Mouse (Mus musculus) forebrain, postnatal 0 days (tissue): Measurements from ENCODE around the gene Fzd10. TPM values are rescaled to one million over a fixed set of nuclear protein-coding genes. Genes with fewer than 3 reads are reported as not detected.

Experiments
- ATAC-seq: fragments of 200-750 bp; cut with Nextera tagmentation; 2 replicates; pipeline ENCODE4 v1.8.0; 2017; ENCODE audit warnings: mild to moderate bottlenecking, moderate library complexity
- DNase-seq: peaks from one replicate; pipeline ENCODE4 v3.0.0-alpha.2; 2015
- H3K27ac ChIP-seq: fragments of 300-500 bp; sonication (generic); 2 replicates; pipeline ENCODE4 v1.5.1; 2014; ENCODE audit warnings: low read depth, mild to moderate bottlenecking, antibody characterized with exemption, low read length, moderate library complexity, mixed read lengths
- H3K27me3 ChIP-seq: fragments of 300-500 bp; sonication (generic); 2 replicates; pipeline ENCODE4 v1.6.1; 2014; ENCODE audit warnings: mild to moderate bottlenecking, low read length, mixed read lengths; ENCODE audit not compliant: insufficient read depth
- H3K36me3 ChIP-seq: fragments of 300-500 bp; sonication (generic); 2 replicates; pipeline ENCODE4 v1.6.1; 2014; ENCODE audit warnings: mild to moderate bottlenecking, moderate library complexity; ENCODE audit not compliant: insufficient read depth
- H3K4me1 ChIP-seq: fragments of 300-500 bp; sonication (generic); 2 replicates; pipeline ENCODE4 v1.6.1; 2014; ENCODE audit warnings: antibody characterized with exemption; ENCODE audit not compliant: insufficient read depth
- H3K4me2 ChIP-seq: fragments of 300-500 bp; sonication (generic); 2 replicates; pipeline ENCODE4 v1.6.1; 2014; ENCODE audit warnings: low read depth, mild to moderate bottlenecking, moderate library complexity
- H3K4me3 ChIP-seq: fragments of 300-500 bp; sonication (generic); 2 replicates; pipeline ENCODE4 v1.5.1; 2014; ENCODE audit warnings: low read depth, low read length, mixed read lengths
- H3K9ac ChIP-seq: fragments of 300-500 bp; sonication (generic); 2 replicates; pipeline ENCODE4 v1.6.1; 2014; ENCODE audit warnings: mild to moderate bottlenecking
- H3K9me3 ChIP-seq: fragments of 300-500 bp; sonication (generic); 2 replicates; pipeline ENCODE4 v1.6.1; 2016; ENCODE audit warnings: low read length
- CTCF ChIP-seq: sonication (generic); IDR thresholded peaks from 2 replicates; pipeline ENCODE4 v1.5.1; 2016; ENCODE audit warnings: antibody characterized with exemption, control low read depth, low read depth
- WGBS: fragments of 180-500 bp; shearing (Covaris S2); extraction: QIAGEN DNeasy Blood & Tissue Kit; methylation state at CpG from one replicate; pipeline ENCODE4 v1.1.7; 2014; 5-methylcytosine and 5-hydroxymethylcytosine counted together
- polyA plus RNA-seq: library from polyadenylated mRNA; unstranded; fragments of >200 nt; fragmentation: Nextera tagmentation; extraction: Ambion mirVana; gene quantifications from 2 replicates; pipeline ENCODE4 v1.2.1, GENCODE M21; 2015
- total RNA-seq: library from RNA; depleted of rRNA; stranded (reverse); fragments of >200 nt; gene quantifications from 2 replicates; pipeline ENCODE4 v1.2.3, GENCODE M21; 2014

Fzd10 gene
- total and polyA plus RNA-seq, 2 experiments from 2014 or later, result 2.2 to 9.2 TPM

DNA sequence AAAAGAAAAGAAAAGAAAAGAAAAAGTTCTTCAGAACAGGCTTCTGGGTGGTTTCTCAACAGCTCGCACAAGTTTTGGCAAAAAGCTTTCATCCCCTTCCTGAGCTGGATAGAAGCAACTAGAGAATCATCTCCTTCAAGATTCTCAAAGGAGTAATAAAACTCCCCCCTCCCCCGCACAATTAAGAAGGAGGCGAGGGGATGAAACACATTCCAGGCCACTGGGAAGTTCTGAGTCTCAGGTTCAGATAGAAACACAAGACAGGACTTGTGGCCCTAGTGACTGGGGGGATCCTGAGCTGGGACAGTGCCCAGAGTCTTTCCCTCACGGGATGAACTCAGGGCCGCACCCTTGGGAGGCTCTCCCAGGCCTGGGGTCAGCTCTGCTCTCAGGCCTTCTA, 30.6 kb upstream of the Fzd10 start:
- 73% methylated on average over 5 of the region's 5 CpGs for WGBS

GRCm38 (mm10) chr5:128570848-128571247, 29.8 kb upstream of the Fzd10 start:
- no peak overlapping the region for H3K4me3 ChIP-seq
- 74% methylated on average over 5 of the region's 5 CpGs for WGBS
- no peak overlapping the region for H3K27ac ChIP-seq
- no peak overlapping the region for H3K4me2 ChIP-seq
- no peak overlapping the region for H3K9ac ChIP-seq
- no peak for TF ChIP-seq CTCF
- H3K27me3 ChIP-seq, result no peaks in the 10 kb centered on the region
- H3K36me3 ChIP-seq, result no peaks in the 10 kb centered on the region
- DNase-seq (no peak), ATAC-seq (no peak)
- no peaks in the 10 kb centered on the region for H3K9me3 ChIP-seq
- no peaks in the 10 kb centered on the region for H3K4me1 ChIP-seq

More for the DNA sequence above, 30.6 kb upstream of the Fzd10 start:
- Histone ChIP-seq H3K27ac (no peak overlapping the region), H3K4me2 (no peak overlapping the region), H3K4me1 (no peaks in the 10 kb centered on the region), H3K9me3 (no peaks in the 10 kb centered on the region), H3K27me3 (no peaks in the 10 kb centered on the region), H3K9ac (no peak overlapping the region), H3K36me3 (no peaks in the 10 kb centered on the region), H3K4me3 (no peak overlapping the region)
- TF ChIP-seq CTCF, result no peak
- DNase-seq (no peak), ATAC-seq (no peak)

- Histone ChIP-seq H3K4me3 (no peak overlapping the region), H3K27me3 (no peaks in the 10 kb centered on the region), H3K4me2 (no peak overlapping the region), H3K4me1 (no peaks in the 10 kb centered on the region), H3K9me3 (no peaks in the 10 kb centered on the region), H3K27ac (no peak overlapping the region), H3K9ac (no peak overlapping the region), H3K36me3 (no peaks in the 10 kb centered on the region)
- ATAC-seq (no peak), DNase-seq (no peak)
- WGBS, result 57% methylated on average over 8 of the region's 8 CpGs
- no peak for TF ChIP-seq CTCF
Measured at GRCm38 (mm10) chr5:128571706-128572105, 28.9 kb upstream of the Fzd10 start.

DNA sequence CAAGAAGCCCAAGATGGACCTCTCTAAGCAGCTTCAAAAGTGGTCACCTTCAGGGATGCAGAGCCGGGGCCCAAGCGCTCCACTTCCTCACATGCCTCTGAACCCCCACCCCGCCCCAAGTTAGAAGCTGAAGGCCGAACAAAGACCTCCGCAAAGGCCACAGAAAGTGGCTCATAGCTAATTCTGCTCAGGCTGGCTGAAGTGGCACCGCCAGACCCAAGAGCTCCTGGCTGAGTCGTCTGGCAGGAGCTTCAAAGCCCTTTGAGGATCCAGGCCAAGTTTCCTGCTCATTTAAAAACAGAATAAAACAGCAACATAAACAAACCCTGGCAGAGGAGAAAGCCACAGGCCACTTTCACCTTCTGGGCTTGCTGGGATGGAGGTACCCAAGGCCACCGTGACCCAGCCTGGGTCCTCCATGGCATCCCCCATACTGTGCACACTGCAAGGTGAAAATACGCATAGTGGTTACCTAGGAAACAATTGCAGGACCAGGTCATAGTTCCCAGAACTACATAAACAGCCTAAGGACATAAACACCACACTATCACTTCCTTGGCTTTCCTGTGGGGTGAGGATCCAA, 24.6 kb upstream of the Fzd10 start:
- peaks cover 4% of the 10 kb centered on the region; the same call in 1 of the 2 replicates for H3K27me3 ChIP-seq
- 51% methylated on average over 9 of the region's 9 CpGs for WGBS
- H3K9me3 ChIP-seq, result no peaks in the 10 kb centered on the region
- no peak for TF ChIP-seq CTCF
- DNase-seq, result peak; percentile 52
- H3K4me2 ChIP-seq, result no peak overlapping the region
- no peaks in the 10 kb centered on the region for H3K4me1 ChIP-seq
- H3K27ac ChIP-seq, result no peak overlapping the region
- peak; percentile 56; the same call in 1 of the 2 replicates for ATAC-seq
- no peak overlapping the region for H3K4me3 ChIP-seq
- H3K36me3 ChIP-seq, result no peaks in the 10 kb centered on the region
- H3K9ac ChIP-seq, result no peak overlapping the region

DNA sequence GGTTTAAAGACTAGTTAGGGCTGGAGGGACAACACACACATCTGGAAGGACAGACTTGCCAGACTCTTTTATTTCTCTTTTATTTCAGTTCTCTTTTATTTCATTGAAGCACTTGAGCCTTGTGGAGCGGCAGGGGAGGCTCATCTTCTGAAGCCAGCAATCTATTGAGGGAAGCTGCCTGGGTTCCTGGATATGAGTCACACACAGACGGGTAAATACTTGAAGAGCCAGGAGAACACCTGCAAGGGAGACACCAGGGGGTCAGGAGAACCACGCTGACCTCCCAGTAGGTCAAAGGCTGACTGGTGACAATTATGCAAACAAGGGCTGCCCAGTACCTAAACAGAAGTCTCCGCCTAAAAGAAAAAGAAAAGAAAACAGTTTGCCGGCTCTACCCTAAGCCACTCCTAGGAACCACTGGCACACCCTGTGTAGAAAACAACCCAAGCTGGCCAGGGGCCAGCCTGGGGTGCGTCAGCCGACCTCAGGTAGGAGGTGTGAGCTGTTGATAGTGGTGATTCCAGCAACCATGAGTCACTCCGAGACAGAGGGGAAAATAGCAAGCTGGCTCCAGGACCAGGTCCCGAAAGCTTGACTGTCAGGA, 21.5 kb upstream of the Fzd10 start:
- H3K4me3 ChIP-seq, result no peak overlapping the region
- WGBS, result 38% methylated on average over 9 of the region's 9 CpGs
- no peak for TF ChIP-seq CTCF

GRCm38 (mm10) chr5:128580931-128581330, 19.7 kb upstream of the Fzd10 start:
- WGBS, result 71% methylated on average over 4 of the region's 4 CpGs
- H3K4me2 ChIP-seq, result no peak overlapping the region
- no peak for ATAC-seq

More for the DNA sequence above, 21.5 kb upstream of the Fzd10 start:
- ATAC-seq, result no peak
- Histone ChIP-seq H3K4me2 (no peak overlapping the region), H3K9ac (no peak overlapping the region), H3K36me3 (no peaks in the 10 kb centered on the region), H3K27ac (no peak overlapping the region), H3K27me3 (peaks cover 4% of the 10 kb centered on the region; the same call in 1 of the 2 replicates), H3K4me1 (no peaks in the 10 kb centered on the region), H3K9me3 (no peaks in the 10 kb centered on the region)
- no peak for DNase-seq

GRCm38 (mm10) chr5:128581516-128581921, 19.1 kb upstream of the Fzd10 start:
- Histone ChIP-seq H3K4me1 (no peaks in the 10 kb centered on the region), H3K9ac (no peak overlapping the region), H3K4me3 (no peak overlapping the region), H3K36me3 (no peaks in the 10 kb centered on the region), H3K9me3 (no peaks in the 10 kb centered on the region), H3K4me2 (no peak overlapping the region), H3K27me3 (peaks cover 4% of the 10 kb centered on the region; the same call in 1 of the 2 replicates), H3K27ac (no peak overlapping the region)
- TF ChIP-seq CTCF, result no peak
- ATAC-seq, result no peak
- 14% methylated on average over 8 of the region's 8 CpGs for WGBS
- DNase-seq, result no peak

More at GRCm38 (mm10) chr5:128580931-128581330, 19.7 kb upstream of the Fzd10 start:
- DNase-seq, result no peak
- Histone ChIP-seq H3K4me1 (no peaks in the 10 kb centered on the region), H3K27ac (no peak overlapping the region), H3K27me3 (peaks cover 4% of the 10 kb centered on the region; the same call in 1 of the 2 replicates), H3K4me3 (no peak overlapping the region), H3K9ac (no peak overlapping the region), H3K9me3 (no peaks in the 10 kb centered on the region), H3K36me3 (no peaks in the 10 kb centered on the region)
- TF ChIP-seq CTCF, result no peak
